Mouse (Mus musculus): ENCODE measurements around the gene Vmac. TPM values are rescaled to one million over a fixed set of nuclear protein-coding genes. Genes with fewer than 3 reads are reported as not detected.
A peak's percentile ranks its signal among the peaks of the same experiment; 100 is the strongest.

The Vmac gene
- polyA plus RNA-seq (2014; fragmentation: Nextera tagmentation; extraction: Ambion mirVana), result 13.1 and 15.0 TPM in 2 replicates

GRCm38 (mm10) chr17:56717363-56718058 is at the start of gene Vmac, which contains the start of gene Ndufa11:
TSS of gene Vmac (minus strand) at chr17:56718022.
TSS of gene Ndufa11 (plus strand) at chr17:56717767.
- peak within 1 kb of the TSS; percentile 91 for H3K4me2 ChIP-seq
- peak within 1 kb of the TSS; percentile 77 for H3K4me3 ChIP-seq (ENCODE audit: low read depth, low read length)
- H3K27ac ChIP-seq (ENCODE audit: low read depth, low read length), result peak within 1 kb of the TSS; percentile 37
- peaks cover 5% of the 10 kb centered on the region; the same call in 1 of the 2 replicates for H3K4me1 ChIP-seq (ENCODE audit: control insufficient read depth, insufficient read depth, low read length)
- under 1% methylated on average over 59 of the region's 59 CpGs for WGBS
- H3K27me3 ChIP-seq (ENCODE audit: control insufficient read depth, insufficient read depth, low read length), result no peaks in the 10 kb centered on the region
- ATAC-seq (ENCODE audit: low FRiP score), result peak; percentile 69
- peak; percentile 100 for DNase-seq (ENCODE audit: low spot score, missing footprints)
- no peaks in the 10 kb centered on the region for H3K9me3 ChIP-seq (ENCODE audit: control insufficient read depth, low read length)
- H3K9ac ChIP-seq (ENCODE audit: low read length), result peak within 1 kb of the TSS; percentile 79
- peaks cover 7% of the 10 kb centered on the region for H3K36me3 ChIP-seq (ENCODE audit: control insufficient read depth, insufficient read depth, low read length)

DNA sequence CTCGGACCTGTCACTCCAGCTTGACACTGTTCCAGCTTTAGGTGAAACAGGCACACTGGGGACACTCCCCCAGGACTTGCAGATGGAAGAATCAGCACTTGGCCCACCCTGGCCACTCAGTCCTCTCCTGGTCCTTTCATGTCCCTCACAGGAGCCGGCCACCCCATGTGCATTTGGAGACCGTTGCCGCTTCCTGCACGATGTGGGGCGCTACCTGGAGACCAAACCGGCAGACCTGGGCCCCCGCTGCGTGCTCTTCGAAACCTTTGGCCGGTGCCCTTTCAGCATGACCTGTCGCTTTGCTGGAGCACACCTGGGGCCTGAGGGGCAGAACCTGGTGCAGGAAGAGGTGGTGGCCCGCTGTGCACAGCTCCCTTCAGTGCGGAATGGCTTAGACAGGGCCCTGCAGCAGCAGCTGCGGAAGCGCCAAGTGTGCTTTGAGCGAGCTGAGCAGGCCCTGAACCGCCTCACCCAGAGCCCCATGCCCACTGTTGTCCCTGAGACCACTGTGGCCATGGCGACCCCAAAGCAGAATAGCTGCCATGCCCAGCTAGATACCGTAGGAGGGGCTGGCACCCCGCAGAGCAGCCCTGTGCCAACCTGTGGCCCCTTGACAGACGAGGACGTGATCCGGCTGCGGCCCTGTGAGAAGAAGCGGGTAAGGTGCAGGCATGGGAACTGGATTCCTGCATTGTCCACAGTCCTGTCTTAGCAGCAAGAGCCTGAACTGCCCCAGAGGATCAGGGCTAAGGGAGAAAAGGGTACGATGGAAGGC is 49.0 kb upstream of the Vmac start:
- Histone ChIP-seq H3K4me2 (no peak overlapping the region), H3K27me3 (ENCODE audit: control insufficient read depth, insufficient read depth, low read length) (no peaks in the 10 kb centered on the region), H3K4me1 (ENCODE audit: control insufficient read depth, insufficient read depth, low read length) (peaks cover 16% of the 10 kb centered on the region), H3K36me3 (ENCODE audit: control insufficient read depth, insufficient read depth, low read length) (peaks cover 12% of the 10 kb centered on the region), H3K27ac (ENCODE audit: low read depth, low read length) (no peak overlapping the region), H3K9ac (ENCODE audit: low read length) (no peak overlapping the region), H3K9me3 (ENCODE audit: control insufficient read depth, low read length) (no peaks in the 10 kb centered on the region), H3K4me3 (ENCODE audit: low read depth, low read length) (no peak overlapping the region)
- 94% methylated on average over 27 of the region's 27 CpGs for WGBS
- DNase-seq (ENCODE audit: low spot score, missing footprints), result no peak
- ATAC-seq (ENCODE audit: low FRiP score), result no peak

DNA sequence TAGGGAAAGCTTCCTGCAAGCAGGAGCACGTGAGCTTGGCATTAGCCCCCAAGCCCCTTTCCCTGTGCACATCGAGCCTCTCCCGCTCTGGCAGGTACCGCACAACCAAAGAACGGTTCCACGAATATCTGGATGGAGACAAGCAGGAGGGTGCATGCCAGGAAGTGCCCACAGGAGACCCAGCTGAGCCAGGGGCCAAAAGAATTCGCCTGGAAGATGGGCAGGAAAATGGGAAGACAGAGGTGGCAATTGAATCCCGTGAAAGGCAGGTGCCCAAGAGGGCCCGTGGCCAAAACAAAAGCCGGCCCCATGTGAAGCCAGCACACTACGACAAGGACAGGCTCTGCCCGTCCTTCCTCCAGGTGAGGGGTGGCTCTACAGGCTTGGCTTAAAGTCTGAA is 47.6 kb upstream of the Vmac start:
- peaks cover 12% of the 10 kb centered on the region for H3K36me3 ChIP-seq (ENCODE audit: control insufficient read depth, insufficient read depth, low read length)
- H3K9me3 ChIP-seq (ENCODE audit: control insufficient read depth, low read length), result no peaks in the 10 kb centered on the region
- DNase-seq (ENCODE audit: low spot score, missing footprints) (no peak), ATAC-seq (ENCODE audit: low FRiP score) (0 out of 2 replicates have a peak, but pooled peaks have one; percentile 1)
- H3K4me3 ChIP-seq (ENCODE audit: low read depth, low read length), result peak overlapping the region; percentile 77
- H3K4me2 ChIP-seq, result peak overlapping the region; percentile 71
- WGBS, result 60% methylated on average over 12 of the region's 12 CpGs
- peaks cover 19% of the 10 kb centered on the region for H3K4me1 ChIP-seq (ENCODE audit: control insufficient read depth, insufficient read depth, low read length)
- no peaks in the 10 kb centered on the region; the same call in 1 of the 2 replicates for H3K27me3 ChIP-seq (ENCODE audit: control insufficient read depth, insufficient read depth, low read length)
- no peak overlapping the region for H3K27ac ChIP-seq (ENCODE audit: low read depth, low read length)
- peak overlapping the region; percentile 86 for H3K9ac ChIP-seq (ENCODE audit: low read length)

GRCm38 (mm10) chr17:56764474-56765354 is 46.9 kb upstream of the Vmac start, which contains the start of gene Dus3l:
TSS of gene Dus3l (plus strand) at chr17:56764757.
- H3K4me3 ChIP-seq (ENCODE audit: low read depth, low read length), result peak within 1 kb of the TSS; percentile 77
- WGBS, result 3% methylated on average over 55 of the region's 58 CpGs
- H3K27ac ChIP-seq (ENCODE audit: low read depth, low read length), result peak within 1 kb of the TSS; percentile 90
- peak within 1 kb of the TSS; percentile 71 for H3K4me2 ChIP-seq
- H3K9ac ChIP-seq (ENCODE audit: low read length), result peak within 1 kb of the TSS; percentile 86
- peak; percentile 80 for ATAC-seq (ENCODE audit: low FRiP score)
- peak; percentile 98 for DNase-seq (ENCODE audit: low spot score, missing footprints)
- H3K9me3 ChIP-seq (ENCODE audit: control insufficient read depth, low read length), result no peaks in the 10 kb centered on the region
- H3K4me1 ChIP-seq (ENCODE audit: control insufficient read depth, insufficient read depth, low read length), result peaks cover 19% of the 10 kb centered on the region
- H3K36me3 ChIP-seq (ENCODE audit: control insufficient read depth, insufficient read depth, low read length), result peaks cover 12% of the 10 kb centered on the region
- H3K27me3 ChIP-seq (ENCODE audit: control insufficient read depth, insufficient read depth, low read length), result no peaks in the 10 kb centered on the region; the same call in 1 of the 2 replicates

DNA sequence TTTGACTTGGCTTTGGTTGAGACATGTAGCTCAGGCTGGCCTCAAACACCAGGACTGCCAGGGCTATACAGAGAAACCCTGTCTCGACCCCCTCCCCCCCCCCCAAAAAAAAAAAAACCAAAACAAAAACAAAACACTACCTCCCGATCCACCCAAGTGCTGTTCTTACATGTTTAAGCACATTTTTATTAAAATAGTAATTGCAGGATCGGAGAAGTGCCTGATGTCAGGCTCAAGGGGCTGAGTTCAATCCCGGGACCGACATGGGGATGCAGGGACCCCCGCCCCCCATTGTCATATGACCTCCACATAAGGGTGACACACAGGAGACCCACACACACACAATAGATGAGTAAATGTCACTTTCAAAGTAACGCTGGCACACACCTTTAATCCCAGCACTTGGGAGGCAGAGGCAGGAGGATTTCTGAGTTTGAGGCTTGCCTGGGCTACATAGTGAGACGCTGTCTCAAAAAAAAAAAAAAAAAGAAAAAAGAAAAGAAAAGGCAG is 46.0 kb upstream of the Vmac start:
- Histone ChIP-seq H3K9me3 (ENCODE audit: control insufficient read depth, low read length) (no peaks in the 10 kb centered on the region), H3K4me1 (ENCODE audit: control insufficient read depth, insufficient read depth, low read length) (peaks cover 19% of the 10 kb centered on the region), H3K27me3 (ENCODE audit: control insufficient read depth, insufficient read depth, low read length) (no peaks in the 10 kb centered on the region; the same call in 1 of the 2 replicates), H3K4me3 (ENCODE audit: low read depth, low read length) (peak overlapping the region; percentile 77), H3K36me3 (ENCODE audit: control insufficient read depth, insufficient read depth, low read length) (peaks cover 12% of the 10 kb centered on the region), H3K4me2 (peak overlapping the region; percentile 71), H3K9ac (ENCODE audit: low read length) (no peak overlapping the region), H3K27ac (ENCODE audit: low read depth, low read length) (no peak overlapping the region)
- no peak for DNase-seq (ENCODE audit: low spot score, missing footprints)
- no peak for ATAC-seq (ENCODE audit: low FRiP score)
- WGBS, result 75% methylated on average over 8 of the region's 8 CpGs

- Histone ChIP-seq H3K9ac (ENCODE audit: low read length) (peak overlapping the region; percentile 62; the same call in 1 of the 2 replicates), H3K4me2 (peak overlapping the region; percentile 67)
- WGBS, result 47% methylated on average over 27 of the region's 27 CpGs
Observed at GRCm38 (mm10) chr17:56762769-56763731, 45.2 kb upstream of the Vmac start.

GRCm38 (mm10) chr17:56761991-56762410 is 44.2 kb upstream of the Vmac start:
- 0% methylated on average over 24 of the region's 28 CpGs for WGBS
- DNase-seq (ENCODE audit: low spot score, missing footprints) (peak; percentile 99), ATAC-seq (ENCODE audit: low FRiP score) (peak; percentile 56)
- Histone ChIP-seq H3K4me2 (peak overlapping the region; percentile 67), H3K27ac (ENCODE audit: low read depth, low read length) (peak overlapping the region; percentile 93), H3K4me1 (ENCODE audit: control insufficient read depth, insufficient read depth, low read length) (peaks cover 29% of the 10 kb centered on the region), H3K9ac (ENCODE audit: low read length) (peak overlapping the region; percentile 62), H3K9me3 (ENCODE audit: control insufficient read depth, low read length) (no peaks in the 10 kb centered on the region), H3K36me3 (ENCODE audit: control insufficient read depth, insufficient read depth, low read length) (peaks cover 2% of the 10 kb centered on the region; the same call in 1 of the 2 replicates), H3K27me3 (ENCODE audit: control insufficient read depth, insufficient read depth, low read length) (peaks cover 8% of the 10 kb centered on the region), H3K4me3 (ENCODE audit: low read depth, low read length) (peak overlapping the region; percentile 45)

More at GRCm38 (mm10) chr17:56762769-56763731, 45.2 kb upstream of the Vmac start:
- Histone ChIP-seq H3K4me3 (ENCODE audit: low read depth, low read length) (no peak overlapping the region), H3K27me3 (ENCODE audit: control insufficient read depth, insufficient read depth, low read length) (no peaks in the 10 kb centered on the region; the same call in 1 of the 2 replicates), H3K9me3 (ENCODE audit: control insufficient read depth, low read length) (no peaks in the 10 kb centered on the region), H3K27ac (ENCODE audit: low read depth, low read length) (peak overlapping the region; percentile 93), H3K4me1 (ENCODE audit: control insufficient read depth, insufficient read depth, low read length) (peaks cover 19% of the 10 kb centered on the region), H3K36me3 (ENCODE audit: control insufficient read depth, insufficient read depth, low read length) (peaks cover 7% of the 10 kb centered on the region; the same call in 1 of the 2 replicates)
- peak; percentile 96 for DNase-seq (ENCODE audit: low spot score, missing footprints)
- no peak for ATAC-seq (ENCODE audit: low FRiP score)

Data from midbrain, embryonic 11.5 days (tissue).